Mouse (Mus musculus) left cerebral cortex, postnatal 14 days (tissue): Measurements from ENCODE around the gene Mmp28. TPM values are rescaled to one million over a fixed set of nuclear protein-coding genes. Genes with fewer than 3 reads are reported as not detected.

Experiments
- DNase-seq, 2 experiments: peaks; one replicate each; pipeline ENCODE4 v3.0.0; 2021 to 2022; ENCODE audit warnings: low spot score in 2 of 2, mixed read lengths in 1 of 2
- intact Hi-C: fragments of 180-260 bp; cut with DNase I; formaldehyde crosslinking; loops from one replicate; pipeline ENCODE4 v1.15.1; 2025
- long read RNA-seq, 2 experiments: library from polyadenylated mRNA; stranded (forward); transcript quantifications; one replicate each; pipeline ENCODE4 v2.0.0; 2021
- total RNA-seq, 2 experiments: library from RNA; stranded (reverse); gene quantifications; 2 replicates each; pipeline ENCODE4 v1.2.3; 2021

The Mmp28 gene
- 1 to 10 TPM; 3.9 to 5.8 TPM for total RNA-seq
- long read RNA-seq, experiment 1, result 0 reads
- long read RNA-seq, experiment 2, result 0 reads

DNA sequence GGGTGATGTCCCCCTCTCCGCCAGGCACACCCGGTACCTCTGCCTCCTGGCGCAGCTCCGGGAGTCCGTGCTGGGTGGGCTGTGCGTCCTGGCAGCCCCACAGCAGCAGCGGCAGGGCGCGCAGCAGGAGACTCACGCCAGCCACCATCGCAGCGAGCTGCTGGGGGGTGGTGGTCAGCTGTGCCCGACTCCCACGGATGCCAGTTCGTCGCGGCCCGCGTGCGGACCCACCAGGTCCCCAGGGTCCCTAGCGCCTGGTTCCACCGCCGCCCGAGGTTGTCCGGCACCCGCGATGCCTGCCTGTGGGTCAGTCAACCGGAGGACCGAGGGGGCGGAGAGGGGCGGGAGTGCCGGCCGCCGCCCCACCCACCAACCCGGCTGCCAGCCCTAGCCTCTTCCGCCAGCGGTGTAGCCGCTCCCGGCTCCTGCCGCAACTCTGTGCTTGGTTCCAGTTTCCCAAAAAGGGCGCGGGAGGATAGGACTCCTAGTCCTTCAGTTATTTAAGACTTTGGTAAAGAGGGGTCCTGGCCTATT is at the start of gene Mmp28:
Gene Mmp28, minus strand, starts transcription at position 361 of the 534 bp plus-strand sequence.
- intact Hi-C loops, result no loop called here
- no peak for DNase-seq

DNA sequence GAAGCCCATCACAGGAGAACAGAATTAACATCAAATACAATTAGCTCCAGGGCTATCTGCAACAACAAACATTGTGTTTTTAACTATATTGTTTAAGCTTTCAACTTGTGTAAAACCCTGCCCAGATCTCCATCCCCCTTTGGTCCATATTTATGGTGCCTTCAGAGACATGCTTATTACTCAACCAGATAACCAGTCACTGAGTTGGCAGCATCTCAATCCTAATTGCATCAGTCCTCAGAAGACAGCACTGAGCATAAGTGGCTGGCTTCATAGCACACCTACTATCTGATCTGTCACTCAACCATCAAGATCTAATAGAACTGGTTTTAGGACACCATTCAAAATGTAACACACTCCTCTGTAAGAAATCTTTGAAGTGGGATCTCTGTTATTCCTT is 46.6 kb upstream of the Mmp28 start:
- intact Hi-C loops, result no loop called here

DNA sequence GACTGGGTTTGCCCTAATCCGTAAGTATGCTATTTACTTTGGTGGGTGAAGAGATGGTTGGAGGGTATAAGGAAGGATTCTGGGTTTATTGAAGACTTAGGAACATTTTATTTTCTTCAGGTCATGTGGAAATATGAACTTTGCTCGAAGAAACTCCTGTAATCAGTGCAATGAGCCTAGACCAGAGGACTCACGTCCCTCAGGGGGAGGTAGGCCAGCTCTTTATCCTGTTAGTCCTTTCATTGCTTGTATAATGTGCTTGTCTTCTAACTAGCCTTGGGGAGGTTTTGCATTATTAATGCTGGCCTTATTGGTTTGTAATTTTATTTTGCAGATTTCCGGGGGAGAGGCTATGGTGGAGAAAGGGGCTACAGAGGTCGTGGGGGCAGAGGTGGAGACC is 41.4 kb upstream of the Mmp28 start:
- no peak for DNase-seq
- intact Hi-C loops, result no loop called here

More for the DNA sequence above, 46.6 kb upstream of the Mmp28 start:
- DNase-seq, result no peak

DNA sequence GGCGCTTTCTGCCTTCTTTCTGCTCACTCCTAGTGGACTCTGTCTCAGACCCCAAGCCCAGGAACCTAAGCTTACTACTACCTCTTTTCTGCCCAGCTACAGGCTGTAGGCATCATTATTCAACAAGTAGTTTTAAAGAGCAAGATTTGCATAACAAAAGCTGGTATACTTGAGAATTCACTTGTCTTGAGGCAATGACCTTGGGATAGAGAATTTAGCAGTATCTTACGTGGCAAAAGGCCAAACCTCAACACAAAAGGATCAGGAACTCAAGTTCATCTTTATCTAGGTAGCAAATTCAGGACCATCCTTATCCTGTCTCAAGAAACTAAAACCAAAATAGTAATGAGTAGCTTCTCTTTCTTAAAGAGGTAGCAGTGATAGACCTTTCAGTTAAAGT is 32.7 kb upstream of the Mmp28 start:
- no peak for DNase-seq
- intact Hi-C loops, result no loop called here

DNA sequence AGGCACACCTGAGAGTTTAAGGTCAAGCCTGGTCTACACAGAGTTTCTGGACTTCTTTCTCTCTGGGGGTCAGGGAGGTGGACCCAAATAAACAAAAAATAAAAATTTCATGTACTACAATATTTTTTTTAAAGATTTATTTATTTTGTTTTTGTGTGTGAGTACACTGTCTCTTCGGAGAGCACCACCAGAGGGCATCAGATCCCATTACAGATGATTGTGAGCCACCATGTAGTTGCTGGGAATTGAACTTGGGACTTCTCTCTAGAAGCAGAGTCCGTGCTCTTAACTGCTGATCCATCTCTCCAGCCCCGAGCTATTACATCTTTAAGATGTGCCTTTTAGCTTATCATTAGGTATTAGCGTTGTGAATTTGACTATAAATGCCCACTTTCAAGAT is 28.6 kb upstream of the Mmp28 start:
- no peak for DNase-seq

DNA sequence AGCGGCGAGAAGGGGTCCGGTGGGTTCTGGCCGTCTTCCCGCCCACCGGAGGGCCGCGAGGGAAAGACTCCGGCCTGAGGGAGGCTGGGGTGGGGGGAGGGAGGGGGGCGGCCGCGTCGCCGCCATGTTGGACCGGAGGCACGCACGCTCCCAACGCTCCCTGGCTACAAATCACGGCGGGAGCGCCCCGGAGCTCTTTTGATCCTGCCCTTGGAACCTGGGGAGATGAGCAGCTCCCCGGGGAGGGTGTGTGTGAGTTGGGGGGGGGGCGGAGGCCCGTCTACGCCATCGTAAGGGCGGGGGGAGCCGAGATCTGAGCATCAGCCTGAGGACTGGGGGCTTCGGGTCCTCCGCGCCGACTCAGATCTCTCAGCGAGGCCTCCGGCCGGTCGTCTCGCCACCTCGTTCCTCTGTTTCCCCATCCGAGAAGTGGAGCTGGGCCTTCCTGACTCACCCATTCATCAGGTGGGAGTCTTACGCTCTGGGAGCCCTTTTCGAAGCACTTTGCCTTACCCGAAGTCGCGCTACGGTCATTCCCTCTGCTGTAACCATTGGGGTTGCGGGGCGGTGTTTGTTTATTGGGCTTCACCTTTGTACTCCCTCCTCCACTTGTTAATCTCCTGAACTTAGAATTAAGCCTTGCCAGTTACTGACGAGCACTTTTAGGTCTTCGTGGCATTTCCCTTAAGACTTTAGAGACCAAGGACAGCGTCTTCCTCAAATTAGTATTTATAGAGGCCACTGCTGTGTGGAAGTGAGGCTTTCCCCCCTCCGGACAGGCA is 10.6 kb upstream of the Mmp28 start:
- intact Hi-C loops, result no loop called here
- no peak for DNase-seq

More for the DNA sequence above, 28.6 kb upstream of the Mmp28 start:
- intact Hi-C loops, result no loop called here

DNA sequence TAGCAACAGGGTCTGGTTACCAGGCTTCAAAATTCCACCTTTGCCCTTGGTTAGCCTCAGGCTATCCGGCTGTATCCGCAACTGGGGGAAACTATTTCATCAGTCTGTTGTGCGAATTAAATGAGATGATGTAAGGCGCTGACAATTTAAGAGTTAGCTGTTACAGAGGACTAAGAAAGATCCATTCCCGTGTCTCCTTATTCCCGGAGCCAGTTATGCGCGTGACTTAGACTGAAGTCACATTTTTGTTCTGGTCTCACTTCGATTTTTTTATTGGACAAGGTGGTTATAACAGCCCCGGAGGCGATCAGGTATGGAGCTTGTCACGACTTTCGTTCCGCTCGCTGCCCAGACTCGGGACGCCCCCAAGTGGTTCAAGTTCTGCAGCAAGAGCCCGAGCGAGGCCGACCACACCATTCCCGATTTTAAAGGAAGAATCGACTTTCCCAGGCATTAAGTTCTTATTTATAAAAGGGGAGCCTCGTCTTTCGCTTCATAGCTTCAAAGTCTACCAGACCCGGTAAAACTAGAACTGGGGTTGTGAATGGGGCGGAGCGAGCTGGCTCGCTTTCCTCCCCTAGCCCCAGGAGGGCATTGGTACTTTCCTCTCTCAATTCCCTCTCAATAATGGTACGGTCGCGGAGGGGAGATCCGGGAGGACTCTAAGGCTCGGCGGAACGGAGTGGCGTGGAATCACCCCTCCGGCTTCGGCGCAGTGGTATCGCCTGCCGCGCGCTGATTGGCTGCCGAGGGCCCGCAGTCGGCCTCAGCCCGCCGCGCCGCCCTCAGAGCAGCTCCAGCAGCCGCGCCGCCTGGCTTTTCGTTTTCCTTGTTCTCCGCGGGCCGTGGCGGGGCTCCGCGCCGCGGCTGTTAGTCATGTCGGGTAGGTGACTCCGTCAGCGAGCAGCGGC is 9.7 kb upstream of the Mmp28 start, which contains the start of gene Taf15:
Gene Taf15, plus strand, starts transcription at position 763 of the 911 bp plus-strand sequence.
- peak; percentile 99 for DNase-seq

DNA sequence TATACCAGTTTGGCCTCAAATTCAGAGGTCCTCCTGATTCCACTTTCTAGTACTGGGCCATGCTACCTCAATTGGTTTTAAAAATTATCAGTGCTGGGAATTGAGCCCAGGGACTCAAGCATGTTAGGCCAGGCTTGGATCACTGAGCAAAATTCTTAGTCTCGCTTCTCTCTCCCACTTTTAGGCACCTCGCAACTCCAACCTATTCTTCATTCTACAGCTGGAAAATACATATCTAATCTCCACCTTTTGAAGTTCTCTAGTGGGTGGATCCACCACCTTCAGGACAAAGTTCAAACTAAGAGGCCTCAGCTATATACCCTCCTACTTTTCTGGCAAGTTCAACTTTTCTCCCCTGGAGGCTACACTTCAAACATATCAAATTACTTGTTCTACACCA is 8.9 kb upstream of the Mmp28 start:
- intact Hi-C loops, result loop anchor here (1.0 kb wide), 1 partner anchor 28 kb away; no protein-coding TSS in a partner anchor
- DNase-seq, result no peak

More for the DNA sequence above, 9.7 kb upstream of the Mmp28 start, which contains the start of gene Taf15:
- intact Hi-C loops, result loop anchor here (1.0 kb wide), 1 partner anchor 29 kb away; no protein-coding TSS in a partner anchor

DNA sequence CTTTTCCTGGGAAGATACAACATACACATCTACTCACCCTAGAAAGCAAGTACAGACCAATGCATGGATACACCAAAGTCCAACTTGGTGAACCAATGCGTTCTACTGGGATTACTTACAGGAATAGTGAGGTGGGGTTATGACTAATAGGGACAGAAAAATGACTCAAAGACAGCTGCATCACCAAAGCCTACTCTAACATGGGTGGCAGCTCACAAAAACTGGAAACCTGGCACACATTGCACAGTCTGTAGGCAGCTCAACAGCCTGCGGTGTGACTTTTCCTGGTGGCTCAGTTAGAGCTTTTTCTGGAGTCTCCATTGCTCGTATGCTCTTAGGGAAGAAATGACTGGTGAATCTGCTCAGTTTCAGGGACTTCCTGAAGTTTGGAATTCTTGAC is 5.9 kb upstream of the Mmp28 start:
- intact Hi-C loops, result no loop called here
- DNase-seq, result no peak

DNA sequence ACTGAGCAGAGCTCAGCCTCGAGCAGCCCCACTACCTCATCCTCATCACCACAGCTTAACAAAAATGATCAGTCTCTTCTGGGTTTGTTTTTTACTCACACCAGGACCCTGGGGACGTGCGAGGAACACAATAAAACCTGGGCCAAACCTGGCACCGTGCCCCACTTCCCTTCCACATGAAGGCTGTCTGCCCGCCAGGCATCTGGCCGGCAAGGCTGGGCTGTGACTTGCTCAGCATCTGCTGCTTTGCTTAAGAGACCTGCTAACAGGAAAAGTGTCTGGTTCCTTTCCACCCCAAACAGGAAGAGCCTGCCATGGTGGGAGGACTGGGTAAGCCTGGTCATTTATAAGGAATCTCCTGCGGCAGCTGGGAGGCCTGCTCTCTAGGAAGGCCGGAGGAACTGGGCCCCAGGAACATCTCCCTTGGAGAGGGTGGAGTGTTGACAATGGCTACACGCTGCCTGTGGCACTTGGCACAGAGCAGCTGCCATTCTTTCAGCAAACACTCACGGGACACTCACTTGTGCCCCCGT is 4.3 kb upstream of the Mmp28 start:
- peak; percentile 54 to 61 for DNase-seq
- intact Hi-C loops, result no loop called here

DNA sequence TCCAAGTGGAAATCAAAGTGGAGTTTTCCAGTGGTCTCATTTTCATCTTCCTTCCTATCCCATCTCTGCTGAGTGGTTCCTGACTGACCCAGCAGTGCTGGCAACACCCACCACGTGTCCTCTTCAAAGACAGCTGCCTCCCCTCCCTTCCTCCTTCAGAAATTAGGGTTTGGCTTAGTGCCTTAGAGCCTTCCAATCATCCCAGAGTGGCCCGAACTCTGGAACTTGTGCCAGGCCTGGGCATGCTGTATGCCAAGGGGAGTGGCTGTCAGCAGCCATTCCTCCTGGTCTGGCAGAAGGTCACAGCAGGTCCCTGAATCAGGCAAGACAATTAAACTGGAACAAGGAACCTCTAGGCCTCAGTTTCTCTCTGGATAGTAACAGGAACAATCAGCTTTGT is 3.1 kb upstream of the Mmp28 start:
- peak in 1 of 2 experiments; percentile 26 for DNase-seq
- intact Hi-C loops, result no loop called here

DNA sequence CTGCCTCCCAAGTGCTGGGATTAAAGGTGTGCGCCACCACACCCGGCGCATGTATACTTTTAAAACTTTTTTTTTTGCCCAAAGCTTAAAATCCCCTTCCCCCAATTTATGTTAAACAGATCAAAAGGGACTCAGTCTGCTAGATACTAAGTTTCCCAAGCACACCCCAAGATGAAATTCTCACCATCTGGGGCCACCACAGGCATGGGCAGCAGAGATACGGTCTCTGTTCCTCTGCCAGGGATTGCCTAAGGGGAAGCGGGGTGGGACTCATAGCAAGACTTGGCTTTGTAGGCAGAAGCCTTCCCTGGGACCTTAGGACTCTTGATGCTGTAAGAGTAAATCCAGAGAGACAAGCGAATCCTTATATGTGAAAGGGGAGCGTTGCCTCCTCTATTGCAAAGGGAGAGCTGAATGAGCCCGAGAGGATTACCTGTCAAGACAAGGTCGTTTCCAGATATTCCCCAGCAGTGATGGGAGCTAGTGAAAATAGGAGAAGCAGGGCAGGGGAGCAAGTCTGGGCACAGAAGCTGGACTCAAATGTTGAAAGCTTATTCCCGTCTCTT is 1.3 kb downstream of the Mmp28 start:
- DNase-seq, result no peak
- intact Hi-C loops, result no loop called here

DNA sequence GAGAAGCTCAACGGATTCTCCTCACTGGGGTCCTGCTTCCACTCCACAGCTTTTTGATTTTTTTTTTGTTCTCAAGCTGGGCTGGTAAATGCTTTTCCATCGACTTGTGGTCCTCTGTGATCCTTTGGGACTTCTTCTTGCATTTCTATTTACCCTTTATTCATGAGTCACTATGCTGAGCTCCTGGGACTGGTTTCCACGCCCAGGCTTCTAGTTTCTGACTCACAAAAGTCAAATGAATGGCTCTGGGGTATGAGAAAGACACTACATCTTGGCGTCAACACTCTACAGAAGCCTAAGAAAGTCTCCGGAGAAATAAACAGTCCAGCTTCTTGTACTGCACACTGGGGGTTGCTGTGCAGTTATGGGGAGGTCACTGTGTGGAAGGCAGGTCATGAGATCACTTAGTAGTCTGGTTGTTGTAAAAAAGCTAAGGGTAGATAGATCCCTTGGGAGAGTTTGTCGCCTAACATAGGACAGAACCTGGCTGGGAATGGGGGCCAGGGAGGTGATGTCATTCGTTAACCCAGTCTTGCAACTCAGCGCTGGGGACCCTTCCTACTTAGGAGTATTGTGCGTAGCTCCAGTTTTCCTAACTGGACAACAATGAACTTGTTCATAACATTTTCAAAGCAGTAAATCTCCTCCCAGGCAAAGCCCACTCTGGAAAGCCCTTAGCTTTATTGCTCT is 4.8 kb downstream of the Mmp28 start:
- no peak for DNase-seq
- intact Hi-C loops, result no loop called here

DNA sequence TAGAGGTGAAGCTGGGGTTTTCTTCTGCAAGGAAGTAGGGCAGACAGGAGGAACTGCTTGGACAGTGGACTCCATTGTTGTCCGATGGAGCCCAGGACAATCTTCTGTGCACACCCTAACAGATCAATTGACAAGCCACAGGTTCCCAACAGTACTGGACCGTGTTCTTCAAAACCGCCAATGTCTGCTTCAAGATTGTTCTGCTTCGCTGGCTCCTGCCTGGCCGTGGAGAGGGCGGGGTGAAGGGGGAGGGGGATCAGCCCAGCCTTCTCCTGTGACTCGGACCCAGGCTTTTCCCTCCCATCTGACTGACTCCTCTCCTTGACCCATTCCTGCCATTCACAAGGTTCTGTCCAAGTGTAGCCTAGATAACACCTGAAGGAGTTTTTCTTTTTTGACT is 5.6 kb downstream of the Mmp28 start:
- no peak for DNase-seq
- intact Hi-C loops, result no loop called here

DNA sequence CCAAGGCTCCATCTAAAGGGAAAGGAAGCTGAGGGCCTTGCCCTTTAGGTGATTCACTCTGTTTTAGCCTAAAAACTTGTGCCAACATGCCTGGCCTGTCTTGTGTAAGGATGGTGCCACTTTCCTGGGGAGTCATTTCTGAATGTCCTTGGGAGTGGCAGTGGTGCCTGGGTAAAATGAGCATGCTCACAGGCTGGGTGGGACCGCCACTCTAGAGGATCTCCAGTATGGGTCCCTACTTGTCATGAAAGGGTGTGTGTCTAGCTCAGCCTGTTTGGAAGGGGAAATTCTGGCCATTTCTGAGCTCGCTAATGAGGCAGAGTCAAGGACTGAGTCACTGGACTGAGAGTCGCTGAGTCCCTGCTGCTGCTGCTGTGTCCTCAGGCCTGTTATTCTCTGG is 7.3 kb downstream of the Mmp28 start:
- DNase-seq, result no peak

DNA sequence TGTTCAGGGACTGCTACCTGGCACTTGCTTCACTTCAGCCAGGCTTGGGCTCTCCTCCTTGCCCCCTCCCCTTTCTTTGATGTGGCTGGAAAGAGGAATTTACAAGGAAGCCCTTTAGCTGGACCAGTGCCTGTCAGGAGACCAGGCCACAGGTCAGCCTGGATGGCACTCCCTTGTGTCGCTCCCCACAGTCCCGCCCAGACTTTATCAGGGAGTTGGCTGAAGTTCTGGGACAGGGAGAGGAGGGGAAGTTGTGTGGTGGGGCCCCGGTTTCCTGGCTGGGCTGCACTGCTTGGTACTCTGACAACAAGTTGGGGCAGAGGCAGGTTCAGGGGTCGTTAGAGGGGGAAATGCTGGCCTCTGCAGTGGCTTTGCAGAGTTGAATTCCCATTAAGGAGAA is 8.3 kb downstream of the Mmp28 start:
- intact Hi-C loops, result no loop called here
- DNase-seq, result no peak

More for the DNA sequence above, 7.3 kb downstream of the Mmp28 start:
- intact Hi-C loops, result no loop called here

DNA sequence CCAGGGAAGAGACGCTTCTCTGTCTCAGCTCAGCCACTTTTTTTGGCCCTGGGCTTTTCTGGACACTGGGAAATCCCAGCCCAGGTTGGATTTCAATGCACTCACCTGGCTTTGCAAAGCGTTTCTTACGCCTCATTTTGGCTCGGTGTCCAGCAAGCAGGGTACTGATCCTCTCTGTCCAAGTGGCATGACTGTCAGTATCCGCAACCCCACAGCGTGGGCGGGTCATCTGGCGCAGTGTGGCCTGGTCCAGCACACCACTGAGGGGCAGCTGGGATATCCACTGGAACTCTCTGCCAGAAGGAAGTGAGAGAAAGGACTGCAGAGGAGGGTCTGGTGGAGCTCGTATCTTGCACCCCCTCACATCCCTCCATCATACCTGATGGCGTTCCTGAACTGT is 11.6 kb downstream of the Mmp28 start:
- no peak for DNase-seq
- intact Hi-C loops, result no loop called here

DNA sequence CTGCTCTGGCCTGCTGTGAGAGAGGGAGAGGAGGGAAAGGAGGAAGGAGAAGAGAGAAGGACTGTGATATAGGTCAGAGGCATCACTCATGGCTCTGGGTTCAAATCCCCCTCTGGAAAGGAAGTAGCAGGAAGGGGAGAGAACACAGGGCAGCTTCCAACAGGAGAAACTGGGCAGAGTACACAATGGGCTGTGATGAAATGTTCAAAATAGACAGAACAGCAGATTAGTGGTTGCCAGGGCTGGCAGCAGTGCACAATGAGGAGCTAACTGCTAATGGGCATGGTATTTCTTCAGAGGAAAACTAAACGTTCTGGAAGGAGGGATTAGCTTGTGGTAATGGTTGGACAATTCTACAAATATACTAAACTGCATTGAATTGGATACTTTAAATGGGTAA is 12.3 kb downstream of the Mmp28 start:
- no peak for DNase-seq
- intact Hi-C loops, result no loop called here

DNA sequence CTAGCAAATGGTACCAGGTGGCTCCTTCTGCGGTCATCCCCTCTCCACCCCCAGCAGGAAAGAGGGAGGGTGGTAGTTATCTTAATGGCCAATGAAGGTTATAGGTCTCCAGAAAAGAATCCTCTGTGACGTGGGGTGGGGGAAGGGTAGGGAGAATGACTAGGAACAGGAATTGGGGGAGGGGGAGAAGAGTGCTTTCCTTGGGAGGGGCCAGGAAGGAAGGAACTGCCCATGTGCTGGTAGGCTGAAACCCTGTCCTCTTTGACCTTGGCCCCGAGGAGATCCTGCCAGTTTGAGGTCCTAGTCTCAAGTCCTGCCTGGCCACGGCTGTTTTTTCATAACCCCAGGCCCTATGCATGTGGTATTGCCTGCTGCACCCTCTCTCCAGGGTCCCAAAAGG is 13.6 kb downstream of the Mmp28 start:
- intact Hi-C loops, result no loop called here
- DNase-seq, result no peak
